Comparison of ENCODE assay signal across 9 mouse cellular contexts in genomic region chr3:146107116-146107849, GRCm38 (mm10). TPM values are rescaled to one million over a fixed set of nuclear protein-coding genes. Genes with fewer than 3 reads are reported as not detected.
DNase-seq lines count a peak whose midpoint lies in the region; ATAC-seq and TF ChIP-seq lines count a peak whose summit lies in the region.
"Had no signal": no experiment of that assay in that cellular context is flagged by ENCODE, and none has a peak within 500 bp of the region (broad histone marks: within the 10 kb centered on the region; RNA-seq: fewer than 3 reads in every experiment).

No protein-coding gene starts in this region.

- TF ChIP-seq CTCF in Patski (IDR thresholded peaks at IDR 0.05) = peak; percentile 36

- WGBS in hindbrain, embryonic 15.5 days = 4% methylated on average over 18 of the region's 18 CpGs

- no peaks in the 10 kb centered on the region for H3K36me3 ChIP-seq in hindbrain, embryonic 15.5 days

- peak; percentile 73 for ATAC-seq in Patski
- peak; percentile 55 for ATAC-seq in hindbrain, embryonic 15.5 days (ENCODE audit: low FRiP score, low read depth)
- peak; percentile 66 for ATAC-seq in megakaryocyte-erythroid progenitor cell, adult 5-6 weeks (replicated peaks; ENCODE audit: low FRiP score, low TSS enrichment, poor library complexity, severe bottlenecking)
- no peak for ATAC-seq in monocyte, adult 5-6 weeks (replicated peaks; ENCODE audit: insufficient number of reproducible peaks, low FRiP score, low TSS enrichment, poor library complexity, severe bottlenecking)

- H3K4me3 ChIP-seq in hindbrain, embryonic 15.5 days = peak overlapping the region; percentile 46

- in situ Hi-C loops in Patski (cut with MboI; ENCODE audit: low pct_unique_long_range_greater_than_20kb) = no loop called here

- H3K4me1 ChIP-seq in hindbrain, embryonic 15.5 days (replicated peaks) = peaks cover 10% of the 10 kb centered on the region

- intact Hi-C loops in left cerebral cortex, postnatal 4 days (cut with DNase I) = loop anchor here (10.0 kb wide), 1 partner anchor 152 kb away; no protein-coding TSS in a partner anchor

- H3K4me2 ChIP-seq in hindbrain, embryonic 15.5 days = peak overlapping the region; percentile 95

- H3K9ac ChIP-seq in hindbrain, embryonic 15.5 days = peak overlapping the region; percentile 37

- CTCF ChIA-PET in Patski (lab: Charles Lee) = no interaction called here

- POLR2A ChIA-PET in Patski (lab: Charles Lee) = interaction anchor here (0.6 to 1.0 kb wide), 2 partner anchors 60 to 752 kb away, joined by 3 read pairs; no protein-coding TSS in a partner anchor

- peak; percentile 10 for DNase-seq in left cerebral cortex, postnatal 4 days
- DNase-seq in left cerebral cortex, adult 18-20 months (ENCODE audit: low spot score in 2 of 2) = no peak
- DNase-seq in Patski (ENCODE audit: low read depth, low spot score) = no peak
- peak; percentile 27 for DNase-seq in embryo, embryonic 11.5 days (ENCODE audit: low read depth, low spot score)
- DNase-seq in urinary bladder, postnatal 25 days (ENCODE audit: low spot score) = no peak

- no peaks in the 10 kb centered on the region for H3K27me3 ChIP-seq in Patski
- H3K27me3 ChIP-seq in hindbrain, embryonic 15.5 days = no peaks in the 10 kb centered on the region

- no peaks in the 10 kb centered on the region for H3K9me3 ChIP-seq in hindbrain, embryonic 15.5 days

- no peak overlapping the region for H3K27ac ChIP-seq in hindbrain, embryonic 15.5 days (replicated peaks)

RNA-seq across cellular contexts. Expression of gene Wdr63, which starts 0.6 kb away (rescaled TPM):
- total RNA-seq in left cerebral cortex, postnatal 4 days (2021) = 1 to 10 TPM in 1 of 2 experiments, under 1 TPM in 1; 0.83 to 1.2 TPM
- total RNA-seq in left cerebral cortex, adult 18-20 months (2021) = under 1 TPM in 1 of 2 experiments, not detected in 1; 0.37 TPM
- polyA plus RNA-seq in Patski (2021) = 0.17 TPM
- 0.79 and 1.7 TPM in 2 replicates for polyA plus RNA-seq in hindbrain, embryonic 15.5 days (2015; fragmentation: Nextera tagmentation; extraction: Ambion mirVana)
- not detected in 2 replicates for total RNA-seq in megakaryocyte-erythroid progenitor cell, adult 5-6 weeks (2014; fragmentation: Nextera tagmentation)
- not detected in 2 replicates for total RNA-seq in megakaryocyte-erythroid progenitor cell, adult 5-6 weeks (2017)
- not detected in 3 replicates for total RNA-seq in monocyte, adult 5-6 weeks (2017)
- polyA plus RNA-seq: frontal cortex, adult 2 months had no signal

RNA-seq across cellular contexts. Expression of gene Mcoln3, which starts 10.0 kb away (rescaled TPM):
- under 1 TPM; 0.16 to 0.18 TPM for total RNA-seq in left cerebral cortex, postnatal 4 days (2021)
- not detected for total RNA-seq in left cerebral cortex, adult 18-20 months (2021)
- polyA plus RNA-seq in Patski (2021) = 0.04 TPM
- 0.22 and 0.52 TPM in 2 replicates for polyA plus RNA-seq in hindbrain, embryonic 15.5 days (2015; fragmentation: Nextera tagmentation; extraction: Ambion mirVana)
- total RNA-seq in megakaryocyte-erythroid progenitor cell, adult 5-6 weeks (2014; fragmentation: Nextera tagmentation) = 0.09 and 0.30 TPM in 2 replicates
- 0.38 TPM in 1 of 2 replicates, not detected in the other for total RNA-seq in megakaryocyte-erythroid progenitor cell, adult 5-6 weeks (2017)
- total RNA-seq in monocyte, adult 5-6 weeks (2017) = 0.19 to 0.78 TPM (median 0.75 TPM) in 3 replicates
- polyA plus RNA-seq: frontal cortex, adult 2 months had no signal

RNA-seq across cellular contexts. Expression of gene Mcoln2, which starts 42.4 kb away (rescaled TPM):
- total RNA-seq in left cerebral cortex, postnatal 4 days (2021) = not detected
- total RNA-seq in left cerebral cortex, adult 18-20 months (2021) = not detected
- polyA plus RNA-seq in Patski (2021) = 0.03 TPM
- 0.27 and 0.28 TPM in 2 replicates for polyA plus RNA-seq in hindbrain, embryonic 15.5 days (2015; fragmentation: Nextera tagmentation; extraction: Ambion mirVana)
- 0.09 and 1.5 TPM in 2 replicates for total RNA-seq in megakaryocyte-erythroid progenitor cell, adult 5-6 weeks (2014; fragmentation: Nextera tagmentation)
- total RNA-seq in megakaryocyte-erythroid progenitor cell, adult 5-6 weeks (2017) = 0.99 and 3.8 TPM in 2 replicates
- total RNA-seq in monocyte, adult 5-6 weeks (2017) = 13.6 to 28.6 TPM (median 14.5 TPM) in 3 replicates
- polyA plus RNA-seq: frontal cortex, adult 2 months had no signal

Comparison
In these comparisons a context has a peak if more than half of its experiments do, and no peak if none do; other contexts are left out.
1. DNase-seq: peak in left cerebral cortex, postnatal 4 days (single experiment) and embryo, embryonic 11.5 days (single experiment); none in left cerebral cortex, adult 18-20 months (0 of 2), Patski (single experiment) and urinary bladder, postnatal 25 days (single experiment).